8 mouse cellular contexts compared by ENCODE assay signal in genomic region chr10:88503421-88504314, GRCm38 (mm10). TPM values are rescaled to one million over a fixed set of nuclear protein-coding genes. Genes with fewer than 3 reads are reported as not detected.
A peak's percentile ranks its signal among the peaks of the same experiment; 100 is the strongest.
DNase-seq lines count a peak whose midpoint lies in the region; ATAC-seq and TF ChIP-seq lines count a peak whose summit lies in the region.

Gene Chpt1, minus strand, starts transcription at chr10:88504073.

- H3K27ac ChIP-seq in MEL (ENCODE audit: control insufficient read depth, low read depth, low read length): no peak within 1 kb of the TSS
- H3K27ac ChIP-seq in forebrain, postnatal 0 days (ENCODE audit: low read depth, low read length): peak within 1 kb of the TSS; percentile 80
- H3K27ac ChIP-seq in lung, embryonic 15.5 days: peak within 1 kb of the TSS; percentile 77

- 6% methylated on average over 60 of the region's 80 CpGs for WGBS in forebrain, postnatal 0 days
- 1% methylated on average over 58 of the region's 80 CpGs for WGBS in lung, embryonic 15.5 days

- H3K4me2 ChIP-seq in forebrain, postnatal 0 days (ENCODE audit: low read depth): peak within 1 kb of the TSS; percentile 73
- H3K4me2 ChIP-seq in lung, embryonic 15.5 days: peak within 1 kb of the TSS; percentile 86

- H3K36me3 ChIP-seq in MEL (ENCODE audit: control insufficient read depth in 1 of 2, insufficient read depth in 2 of 2, low read length in 2 of 2): peaks cover 0 to 5% of the 10 kb centered on the region in 2 experiments; a peak in 2 of 4 replicates
- no peaks in the 10 kb centered on the region for H3K36me3 ChIP-seq in forebrain, postnatal 0 days (ENCODE audit: insufficient read depth)
- H3K36me3 ChIP-seq in lung, embryonic 15.5 days: no peaks in the 10 kb centered on the region

- H3K4me3 ChIP-seq in MEL (ENCODE audit: control insufficient read depth in 1 of 2, insufficient read depth in 1 of 2, low read depth in 2 of 2, low read length in 2 of 2): peak within 1 kb of the TSS; percentile 70 to 100
- H3K4me3 ChIP-seq in forebrain, postnatal 0 days (ENCODE audit: low read depth, low read length): peak within 1 kb of the TSS; percentile 82
- H3K4me3 ChIP-seq in lung, embryonic 15.5 days: peak within 1 kb of the TSS; percentile 67

- no peaks in the 10 kb centered on the region for H3K9me3 ChIP-seq in MEL (replicated peaks; ENCODE audit: insufficient read depth, low read length)
- H3K9me3 ChIP-seq in forebrain, postnatal 0 days (ENCODE audit: low read length): no peaks in the 10 kb centered on the region
- no peaks in the 10 kb centered on the region for H3K9me3 ChIP-seq in lung, embryonic 15.5 days

- TF ChIP-seq RAD21 in MEL (IDR thresholded peaks at IDR 0.05; ENCODE audit: low read depth, low read length): no peak

- peak in 1 of 2 experiments; percentile 28; a peak in 1 of 4 replicates for TF ChIP-seq POLR2A in MEL (IDR thresholded peaks at IDR 0.05; ENCODE audit: control insufficient read depth in 1 of 2, insufficient read depth in 1 of 2, low read depth in 1 of 2, low read length in 2 of 2, poor library complexity in 1 of 2)

- no peaks in the 10 kb centered on the region for H3K27me3 ChIP-seq in MEL (ENCODE audit: control insufficient read depth in 1 of 2, insufficient read depth in 2 of 2, low read length in 2 of 2)
- no peaks in the 10 kb centered on the region for H3K27me3 ChIP-seq in forebrain, postnatal 0 days (ENCODE audit: insufficient read depth, low read length)
- H3K27me3 ChIP-seq in lung, embryonic 15.5 days: no peaks in the 10 kb centered on the region

- DNase-seq in MEL (ENCODE audit: low read depth, low spot score): peak; percentile 73
- peak; percentile 82 to 94 for DNase-seq in cerebellum, adult 18-20 months
- DNase-seq in forebrain, postnatal 0 days: peak; percentile 84
- peak; percentile 90 to 92 for DNase-seq in heart, postnatal 36 days
- DNase-seq in layer of hippocampus, adult 8-10 months (ENCODE audit: low spot score in 2 of 2): peak; percentile 43 to 66
- peak; percentile 83 for DNase-seq in ovary, adult 18-20 months (ENCODE audit: low spot score)
- DNase-seq in thymus, postnatal 0 days (ENCODE audit: low spot score): peak; percentile 82

- H3K9ac ChIP-seq in MEL (ENCODE audit: control insufficient read depth, low read depth, low read length, poor library complexity, severe bottlenecking): peak within 1 kb of the TSS; percentile 70
- peak within 1 kb of the TSS; percentile 91 for H3K9ac ChIP-seq in forebrain, postnatal 0 days
- H3K9ac ChIP-seq in lung, embryonic 15.5 days: peak within 1 kb of the TSS; percentile 82

- ATAC-seq in forebrain, postnatal 0 days: peak; percentile 93
- ATAC-seq in lung, embryonic 15.5 days (ENCODE audit: borderline replicate concordance, extremely low read depth, low FRiP score, low TSS enrichment): peak; percentile 96

- H3K79me2 ChIP-seq in MEL (ENCODE audit: control insufficient read depth, insufficient read depth, low read length, poor library complexity): no peaks in the 10 kb centered on the region

- no peak for TF ChIP-seq EP300 in MEL (IDR thresholded peaks at IDR 0.05; ENCODE audit: low read depth in 1 of 2, low read length in 2 of 2)

- H3K4me1 ChIP-seq in MEL (ENCODE audit: control insufficient read depth in 1 of 2, insufficient read depth in 2 of 2, low read length in 2 of 2): peaks cover 9 to 11% of the 10 kb centered on the region in 2 experiments; a peak in 3 of 4 replicates
- peaks cover 4% of the 10 kb centered on the region; the same call in 1 of the 2 replicates for H3K4me1 ChIP-seq in forebrain, postnatal 0 days (ENCODE audit: insufficient read depth)
- H3K4me1 ChIP-seq in lung, embryonic 15.5 days: peaks cover 36% of the 10 kb centered on the region

- intact Hi-C loops in heart, postnatal 36 days (cut with DNase I): loop anchor here (5.0 to 10.0 kb wide), 4 partner anchors 126 to 321 kb away; partner anchors contain the start of genes Dram1, Gnptab, Utp20 and Washc3

- no peak for TF ChIP-seq CTCF in MEL (IDR thresholded peaks at IDR 0.05 in 2 of 3, conservative IDR thresholded peaks at IDR 0.05 in 1 of 3; ENCODE audit: control insufficient read depth in 1 of 3, insufficient read depth in 1 of 3, low read depth in 2 of 3, low read length in 3 of 3, poor library complexity in 1 of 3, severe bottlenecking in 1 of 3)
- 0 out of 2 replicates have a peak, but pooled peaks have one; percentile 29 for TF ChIP-seq CTCF in forebrain, postnatal 0 days (IDR thresholded peaks at IDR 0.05; ENCODE audit: low read depth)

TF ChIP-seq in MEL, 35 proteins besides CTCF, POLR2A, EP300 and RAD21:
- TF ChIP-seq MXI1 (IDR thresholded peaks at IDR 0.05; ENCODE audit: low read depth, low read length) (0 out of 2 replicates have a peak, but pooled peaks have one; percentile 22), UBTF (IDR thresholded peaks at IDR 0.05; ENCODE audit: borderline replicate concordance, insufficient read depth, low read depth, low read length) (peak; percentile 71; the same call in 1 of the 2 replicates), ELF1 (IDR thresholded peaks at IDR 0.05; ENCODE audit: low read depth, low read length) (no peak), NRF1 (IDR thresholded peaks at IDR 0.05; ENCODE audit: insufficient read depth, low read depth, low read length, poor library complexity, severe bottlenecking) (0 out of 2 replicates have a peak, but pooled peaks have one; percentile 2), MAFK (IDR thresholded peaks at IDR 0.05; ENCODE audit: borderline replicate concordance, low read depth, low read length) (no peak), RCOR1 (IDR thresholded peaks at IDR 0.05; ENCODE audit: low read depth, low read length) (no peak), ZKSCAN1 (IDR thresholded peaks at IDR 0.05; ENCODE audit: low read depth, low read length) (no peak), NELFE (IDR thresholded peaks at IDR 0.05; ENCODE audit: low read depth, low read length) (no peak), SIN3A (IDR thresholded peaks at IDR 0.05; ENCODE audit: low read length) (0 out of 2 replicates have a peak, but pooled peaks have one; percentile 24), MAX (IDR thresholded peaks at IDR 0.05; ENCODE audit: low read length) (no peak)

RNA-seq across cellular contexts. Expression of gene Chpt1, which starts in this region (rescaled TPM):
- 9.6 and 11.6 TPM in 2 replicates for total RNA-seq in MEL (2012; rRNA removed)
- 10 to 100 TPM in 1 of 2 experiments, not detected in 1; 19.0 TPM for polyA plus RNA-seq in MEL (2012; ENCODE audit: insufficient read depth in 1 of 2, insufficient read length in 2 of 2, low read depth in 1 of 2, low replicate concordance in 2 of 2, missing spikeins in 1 of 2)
- 21.1 and 21.3 TPM in 2 replicates for total RNA-seq in forebrain, postnatal 0 days (2014; rRNA removed)
- polyA plus RNA-seq in forebrain, postnatal 0 days (2015; fragmentation: Nextera tagmentation; extraction: Ambion mirVana): 13.6 and 19.3 TPM in 2 replicates
- 100 to 1,000 TPM; 321 to 351 TPM for total RNA-seq in heart, postnatal 36 days (2021)
- 10 to 100 TPM; 43.7 to 52.5 (median 46.0) TPM for total RNA-seq in layer of hippocampus, adult 8-10 months (2022)
- 43.0 and 44.4 TPM in 2 replicates for polyA plus RNA-seq in lung, embryonic 15.5 days (2015; fragmentation: Nextera tagmentation; extraction: Ambion mirVana)
- polyA plus RNA-seq in thymus, postnatal 0 days (2015; fragmentation: Nextera tagmentation; extraction: Ambion mirVana): 10.0 and 12.4 TPM in 2 replicates

Comparison
In these comparisons a context has a peak if more than half of its experiments do, and no peak if none do; other contexts are left out.
1. RNA of gene Chpt1 (total RNA-seq): 321 to 351 TPM in heart, postnatal 36 days; 43.7 to 52.5 TPM in layer of hippocampus, adult 8-10 months, 21.1 to 21.3 TPM in forebrain, postnatal 0 days and 9.6 to 11.6 TPM in MEL; every median in the first group is over 4 times any median in the second.
2. Peak in every context shown above with its lines, with median percentiles within 50 percentile points of each other: DNase-seq, H3K4me3 ChIP-seq and H3K9ac ChIP-seq.